ENCODE assay signal across 26 mouse cellular contexts in genomic region chr11:53749716-53750352, GRCm38 (mm10). TPM values are rescaled to one million over a fixed set of nuclear protein-coding genes. Genes with fewer than 3 reads are reported as not detected.
"Had no signal": no experiment of that assay in that cellular context is flagged by ENCODE, and none has a peak within 500 bp of the region (broad histone marks: within the 10 kb centered on the region; RNA-seq: fewer than 3 reads in every experiment).

No protein-coding gene starts in this region.

- H3K4me3 ChIP-seq: limb, embryonic 10.5 days; limb, embryonic 13.5 days; liver, embryonic 12.5 days; liver, embryonic 15.5 days; lung, embryonic 15.5 days; megakaryocyte, embryonic 14.5 days; midbrain, embryonic 12.5 days; midbrain, embryonic 15.5 days; neural tube, embryonic 12.5 days; neural tube, embryonic 15.5 days had no signal

- H3K9ac ChIP-seq: limb, embryonic 13.5 days; liver, embryonic 12.5 days; liver, embryonic 15.5 days; lung, embryonic 15.5 days; midbrain, embryonic 12.5 days; midbrain, embryonic 15.5 days; neural tube, embryonic 12.5 days; neural tube, embryonic 15.5 days had no signal

- DNase-seq: kidney, adult 9 months; kidney, postnatal 14 days; kidney, postnatal 4 days; liver; lung, adult 18-20 months; lung, postnatal 10 days; lung, postnatal 36 days; right cerebral cortex, adult 18-20 months; right cerebral cortex, postnatal 14 days; right cerebral cortex, postnatal 4 days had no signal

- H3K27ac ChIP-seq: limb, embryonic 10.5 days; limb, embryonic 13.5 days; liver, embryonic 12.5 days; liver, embryonic 15.5 days; lung, embryonic 15.5 days; midbrain, embryonic 12.5 days; midbrain, embryonic 15.5 days; neural tube, embryonic 12.5 days; neural tube, embryonic 15.5 days had no signal

- ATAC-seq: liver, embryonic 12.5 days; midbrain, embryonic 15.5 days had no signal

- H3K9me3 ChIP-seq: limb, embryonic 10.5 days; liver, embryonic 12.5 days; liver, embryonic 15.5 days; lung, embryonic 15.5 days; midbrain, embryonic 12.5 days; midbrain, embryonic 15.5 days; neural tube, embryonic 12.5 days; neural tube, embryonic 15.5 days had no signal

- H3K4me2 ChIP-seq: limb, embryonic 13.5 days; liver, embryonic 12.5 days; liver, embryonic 15.5 days; lung, embryonic 15.5 days; midbrain, embryonic 12.5 days; midbrain, embryonic 15.5 days; neural tube, embryonic 12.5 days; neural tube, embryonic 15.5 days had no signal

- H3K27me3 ChIP-seq: limb, embryonic 13.5 days; liver, embryonic 12.5 days; liver, embryonic 15.5 days; lung, embryonic 15.5 days; midbrain, embryonic 15.5 days; neural tube, embryonic 12.5 days; neural tube, embryonic 15.5 days had no signal

- H3K4me1 ChIP-seq: limb, embryonic 10.5 days; limb, embryonic 13.5 days; liver, embryonic 12.5 days; liver, embryonic 15.5 days; lung, embryonic 15.5 days; midbrain, embryonic 12.5 days; midbrain, embryonic 15.5 days; neural tube, embryonic 12.5 days; neural tube, embryonic 15.5 days had no signal

- H3K36me3 ChIP-seq: limb, embryonic 10.5 days; limb, embryonic 13.5 days; liver, embryonic 12.5 days; liver, embryonic 15.5 days; lung, embryonic 15.5 days; midbrain, embryonic 12.5 days; midbrain, embryonic 15.5 days; neural tube, embryonic 12.5 days; neural tube, embryonic 15.5 days had no signal

RNA-seq across cellular contexts. Expression of gene Gm17334, which starts 23.2 kb away (rescaled TPM):
- polyA plus RNA-seq: limb, embryonic 10.5 days; midbrain, embryonic 12.5 days; midbrain, embryonic 15.5 days; neural tube, embryonic 12.5 days; neural tube, embryonic 15.5 days had no signal

RNA-seq across cellular contexts. Expression of gene Il5, which starts 29.2 kb away (rescaled TPM):
- total RNA-seq: layer of hippocampus, adult 18-20 months; layer of hippocampus, postnatal 14 days; left cerebral cortex, adult 18-20 months; left cerebral cortex, postnatal 25 days had no signal
- polyA plus RNA-seq: kidney, embryonic 16.5 days; limb, embryonic 10.5 days; limb, embryonic 13.5 days; liver, embryonic 12.5 days; liver, embryonic 15.5 days; midbrain, embryonic 12.5 days; midbrain, embryonic 15.5 days; neural tube, embryonic 12.5 days; neural tube, embryonic 15.5 days; stomach, embryonic 14.5 days had no signal
